Mouse (Mus musculus) urinary bladder, adult 18-20 months (tissue): ENCODE data around the gene Zfp945.
A peak's percentile ranks its signal among the peaks of the same experiment; 100 is the strongest.
"Not testable (repeated sequence)": the region's sequence is repeated elsewhere in the genome, so short reads cannot be mapped to it uniquely, and the experiment has no call there.

ENCODE experiments used
- DNase-seq, 2 experiments: peaks; one replicate each; pipeline ENCODE4 v3.0.0; 2022; ENCODE audit warnings: low spot score in 2 of 2, mixed read lengths in 2 of 2

The Zfp945 gene

DNA sequence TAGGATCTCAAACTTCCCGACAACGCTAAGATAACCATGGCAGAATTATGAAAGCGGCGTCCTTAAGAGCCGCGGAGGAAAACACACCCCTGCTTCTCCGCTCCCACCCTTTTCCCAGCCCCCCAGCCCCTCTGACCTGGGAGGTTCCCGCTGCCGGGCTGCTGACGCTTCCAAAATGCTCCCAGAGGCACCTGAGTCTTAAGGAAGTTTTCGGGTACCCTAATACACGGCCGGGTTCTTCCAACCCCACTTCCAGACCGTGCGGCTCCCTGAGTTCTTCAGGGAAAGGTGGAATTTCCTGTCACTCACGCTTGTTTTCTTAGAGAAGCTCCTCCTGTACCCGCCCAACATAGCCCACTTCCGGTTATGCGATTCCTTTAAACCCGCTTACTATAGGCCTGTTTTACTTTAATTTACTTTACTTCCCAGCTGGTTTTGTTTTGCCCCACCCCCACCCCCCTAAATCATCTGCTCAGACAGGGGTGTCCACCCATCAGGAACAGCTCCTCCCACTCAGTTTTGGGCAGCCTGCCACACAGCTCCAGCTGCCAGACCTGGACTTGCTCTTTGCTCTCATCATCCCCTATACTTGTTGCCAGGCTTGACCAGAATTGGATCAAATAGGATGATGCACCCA lies at the start of gene Zfp945:
TSS of gene Zfp945 (minus strand) at position 290 of the 637 bp plus-strand sequence.
- DNase-seq = peak; percentile 37 to 63

GRCm38 (mm10) chr17:22888302-22888701 lies 21.4 kb upstream of the Zfp945 start:
- no peak for DNase-seq

GRCm38 (mm10) chr17:22884059-22884698 lies 17.2 kb upstream of the Zfp945 start:
- DNase-seq = no peak

DNA sequence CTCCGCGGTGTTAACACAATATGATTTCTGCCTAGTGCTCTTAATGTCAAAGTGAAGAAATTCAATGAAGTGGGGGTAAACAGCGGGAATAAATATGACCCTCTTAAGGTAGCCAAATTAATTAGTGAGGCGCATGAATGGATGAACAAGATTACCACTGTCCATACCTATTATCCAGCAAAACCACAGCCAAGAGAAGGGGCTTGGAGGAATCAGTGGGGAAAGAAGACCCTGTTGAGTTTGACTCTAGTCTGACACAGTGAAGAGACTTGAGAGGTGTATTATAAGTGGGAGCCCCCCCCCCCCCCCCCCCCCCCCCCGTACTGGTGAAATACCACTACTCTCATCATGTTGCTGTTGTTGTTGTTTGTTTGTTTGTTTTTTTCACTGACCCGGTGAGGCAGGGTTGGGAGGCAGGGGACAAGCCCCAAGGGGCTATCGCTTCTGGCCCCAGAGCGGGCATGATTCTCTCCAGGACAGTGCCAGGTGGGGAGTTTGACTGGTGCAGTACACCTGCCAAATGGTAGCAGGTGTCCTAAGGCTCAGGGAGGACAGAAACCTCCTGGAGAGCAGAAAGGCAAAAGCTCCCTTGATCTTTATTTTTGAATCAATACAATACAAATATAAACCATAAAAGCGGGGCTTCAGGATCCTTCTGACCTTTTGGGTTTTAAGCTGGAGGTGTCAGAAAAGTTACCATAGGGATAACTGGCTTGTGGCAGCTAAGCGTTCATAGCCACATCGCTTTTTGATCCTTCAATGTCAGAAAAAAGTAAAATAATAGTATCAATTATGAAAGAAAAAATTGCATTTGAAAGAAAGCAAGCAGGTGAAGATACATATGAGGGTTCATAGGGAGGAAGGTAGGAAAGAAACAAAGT lies 10.7 kb upstream of the Zfp945 start:
- no peak for DNase-seq

DNA sequence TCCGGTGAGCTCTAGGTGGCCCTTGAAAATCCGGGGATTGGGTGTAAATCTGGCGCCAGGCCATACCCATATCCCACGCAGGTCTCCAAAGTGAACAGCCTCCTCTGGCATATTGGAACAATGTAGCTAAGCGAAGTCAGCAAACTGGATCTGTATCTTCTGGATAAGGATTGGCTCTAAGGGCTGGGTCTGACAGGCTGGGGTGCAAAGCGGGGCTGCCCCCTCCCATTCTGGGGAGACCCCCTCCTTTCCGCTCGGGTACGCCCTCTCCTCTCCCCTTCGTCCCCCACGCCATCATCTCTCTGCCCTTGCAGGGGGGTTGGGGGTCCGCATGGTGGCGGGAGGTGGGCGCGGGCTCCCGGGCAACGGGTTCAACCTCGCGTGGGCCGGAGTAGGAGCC lies 9.4 kb upstream of the Zfp945 start:
- no peak for DNase-seq

DNA sequence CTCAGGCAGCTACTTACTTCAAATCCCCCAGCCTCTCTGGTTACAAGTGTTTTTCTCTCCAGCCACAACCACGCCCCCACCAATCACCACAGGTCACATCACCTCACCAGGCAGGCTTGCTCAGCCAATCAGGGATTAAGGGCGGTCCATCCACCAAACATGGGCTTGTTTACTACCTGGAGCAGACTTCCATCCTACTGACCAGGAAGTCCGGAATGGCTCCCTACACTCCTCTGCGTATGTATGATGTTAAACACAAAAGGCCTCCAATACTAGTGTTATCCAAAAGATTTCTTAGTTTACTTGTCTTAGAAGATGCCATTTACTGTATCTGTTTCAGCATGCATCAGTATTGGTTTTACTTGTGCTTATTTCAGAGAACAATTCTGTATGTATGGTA lies 8.6 kb upstream of the Zfp945 start:
- not testable (repeated sequence) for DNase-seq

DNA sequence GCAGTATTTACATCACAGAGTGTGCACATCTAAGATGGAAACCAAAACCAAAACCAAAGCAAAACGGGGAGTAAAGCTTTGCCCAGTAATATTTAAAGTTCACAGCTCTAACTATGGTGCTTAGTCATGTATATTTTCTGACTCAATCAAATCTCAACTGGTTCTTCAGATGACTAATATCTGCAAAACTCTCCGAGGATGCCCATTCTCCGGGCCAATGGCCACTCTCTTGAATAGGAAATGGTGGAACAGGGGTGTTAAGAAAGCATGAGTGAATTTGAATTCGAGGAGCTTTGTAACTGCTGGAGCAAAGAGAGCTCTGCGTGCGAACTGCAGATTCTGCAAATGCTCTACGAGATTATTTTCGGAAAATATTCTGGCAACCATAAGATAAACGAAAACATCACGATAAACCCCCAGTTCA lies 501 bp downstream of the Zfp945 start:
- no peak for DNase-seq

DNA sequence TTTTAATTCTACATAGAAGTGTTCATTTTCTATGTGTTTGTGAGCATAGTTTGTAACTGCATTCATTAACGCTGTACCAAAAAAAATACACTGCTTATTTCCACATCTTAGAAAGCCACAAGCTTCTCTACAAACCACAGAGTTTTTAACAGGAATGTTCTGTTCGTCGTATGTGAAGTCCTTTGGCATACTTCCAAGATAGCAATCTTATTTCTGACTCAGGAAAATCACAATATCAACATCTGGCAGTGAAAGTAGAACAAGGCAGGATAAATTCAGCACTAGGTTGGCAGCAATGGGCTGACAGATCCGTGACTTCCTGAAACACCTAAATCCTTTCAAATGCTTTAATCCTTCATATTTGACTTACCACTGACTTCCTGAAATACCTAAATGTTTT lies 45.8 kb downstream of the Zfp945 start:
- no peak for DNase-seq

GRCm38 (mm10) chr17:22818199-22818595 lies 48.7 kb downstream of the Zfp945 start:
- no peak for DNase-seq

DNA sequence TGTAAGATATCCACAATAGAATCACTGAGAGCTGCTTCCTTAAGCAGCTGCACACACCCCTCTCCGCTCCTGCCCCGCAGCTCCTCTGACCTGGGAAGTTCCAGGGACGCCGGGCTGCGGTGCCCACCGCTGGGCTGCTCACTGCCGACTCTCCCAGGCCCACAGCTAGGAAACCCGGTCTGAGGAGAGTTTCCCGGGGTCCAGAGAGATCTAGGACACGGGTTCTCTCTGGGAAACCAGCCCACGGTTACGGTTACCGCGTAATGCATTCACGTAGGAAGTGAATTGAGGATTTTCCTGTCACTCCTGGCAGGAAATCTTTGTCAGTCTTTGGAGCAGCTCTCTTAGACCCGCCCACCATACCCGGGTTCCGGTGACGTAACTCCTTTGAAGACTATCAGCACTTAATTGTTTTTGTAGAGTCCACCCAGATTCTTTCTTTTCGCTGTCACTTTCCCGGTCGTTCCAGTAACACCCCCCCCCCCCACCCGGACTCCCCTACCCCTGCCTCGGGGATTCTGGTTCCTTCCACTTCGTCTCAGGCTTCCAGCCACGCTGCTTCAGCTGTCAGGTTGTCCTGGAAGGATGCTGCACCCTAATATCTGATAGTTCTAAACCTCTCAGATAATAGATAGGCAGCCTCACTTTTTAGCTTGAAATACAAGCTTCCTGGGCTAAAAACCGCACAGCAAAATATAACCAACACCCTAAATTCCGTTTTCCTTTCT lies 49.3 kb downstream of the Zfp945 start:
- peak; percentile 33 to 43 for DNase-seq

GRCm38 (mm10) chr17:22799707-22800106 lies 67.2 kb downstream of the Zfp945 start:
- no peak for DNase-seq
